Mouse (Mus musculus): ENCODE measurements at regions not wholly inside any gene's neighbourhood (a gene's known extent, or its start where the extent isn't known, plus 50 kb on each side); places are given as distances from the start of the nearest gene placed in this dataset.

GRCm38 (mm10) chr12:13100505-13101354, 148.3 kb downstream of the Ddx1 start:
- DNase-seq (ENCODE audit: low spot score in 2 of 2): no peak

GRCm38 (mm10) chr12:13094111-13094851, 152.6 kb upstream of the Mycn start:
- DNase-seq (ENCODE audit: low spot score in 2 of 2): peak; percentile 70 to 71

GRCm38 (mm10) chr12:13085951-13086350, 144.2 kb upstream of the Mycn start:
- DNase-seq (ENCODE audit: low spot score in 2 of 2): no peak

GRCm38 (mm10) chr12:13085484-13085883, 143.8 kb upstream of the Mycn start:
- no peak for DNase-seq (ENCODE audit: low spot score in 2 of 2)

GRCm38 (mm10) chr12:13083337-13084054, 141.8 kb upstream of the Mycn start:
- DNase-seq (ENCODE audit: low spot score in 2 of 2): peak in 1 of 2 experiments; percentile 22

GRCm38 (mm10) chr12:13080791-13081190, 139.1 kb upstream of the Mycn start:
- DNase-seq (ENCODE audit: low spot score in 2 of 2): no peak

- DNase-seq (ENCODE audit: low spot score in 2 of 2): peak in 1 of 2 experiments; percentile 20
Observed at GRCm38 (mm10) chr12:13079832-13080231, 138.1 kb upstream of the Mycn start.

GRCm38 (mm10) chr12:13077689-13078088, 136.0 kb upstream of the Mycn start:
- DNase-seq (ENCODE audit: low spot score in 2 of 2): no peak

GRCm38 (mm10) chr12:13076699-13077287, 135.1 kb upstream of the Mycn start:
- DNase-seq (ENCODE audit: low spot score in 2 of 2): no peak

GRCm38 (mm10) chr12:13073126-13073886, 131.6 kb upstream of the Mycn start:
- no peak for DNase-seq (ENCODE audit: low spot score in 2 of 2)

- DNase-seq (ENCODE audit: low spot score in 2 of 2): no peak
Observed at GRCm38 (mm10) chr12:13067295-13067694, 125.6 kb upstream of the Mycn start.

- no peak for DNase-seq (ENCODE audit: low spot score in 2 of 2)
Observed at GRCm38 (mm10) chr12:13066604-13067181, 125.0 kb upstream of the Mycn start.

GRCm38 (mm10) chr12:13059473-13059872, 117.8 kb upstream of the Mycn start:
- no peak for DNase-seq (ENCODE audit: low spot score in 2 of 2)

GRCm38 (mm10) chr12:13056246-13056645, 114.5 kb upstream of the Mycn start:
- DNase-seq (ENCODE audit: low spot score in 2 of 2): peak; percentile 18 to 35

GRCm38 (mm10) chr12:13054611-13055010, 112.9 kb upstream of the Mycn start:
- DNase-seq (ENCODE audit: low spot score in 2 of 2): peak; percentile 22 to 31

GRCm38 (mm10) chr12:13053746-13054145, 112.0 kb upstream of the Mycn start:
- peak; percentile 52 to 53 for DNase-seq (ENCODE audit: low spot score in 2 of 2)

GRCm38 (mm10) chr12:13052845-13053623, 111.3 kb upstream of the Mycn start:
- peak in 1 of 2 experiments; percentile 11 for DNase-seq (ENCODE audit: low spot score in 2 of 2)

GRCm38 (mm10) chr12:13052164-13052563, 110.5 kb upstream of the Mycn start:
- no peak for DNase-seq (ENCODE audit: low spot score in 2 of 2)

- DNase-seq (ENCODE audit: low spot score in 2 of 2): no peak
Observed at GRCm38 (mm10) chr12:13049659-13050058, 107.9 kb upstream of the Mycn start.

All from right cerebral cortex, adult 2 months (tissue).